Mouse (Mus musculus): ENCODE results near the gene Zc2hc1b.

Gene Zc2hc1b

GRCm38 (mm10) chr10:13109781-13110180 is 68.0 kb downstream of the Zc2hc1b start:
- DNase-seq: no peak

GRCm38 (mm10) chr10:13108847-13109246 is 69.0 kb downstream of the Zc2hc1b start:
- DNase-seq: no peak

- no peak for DNase-seq
Observed at GRCm38 (mm10) chr10:13108021-13108548, 69.7 kb downstream of the Zc2hc1b start.

GRCm38 (mm10) chr10:13106909-13107624 is 70.8 kb downstream of the Zc2hc1b start:
- no peak for DNase-seq

- no peak for DNase-seq
Observed at GRCm38 (mm10) chr10:13103838-13104237, 74.0 kb downstream of the Zc2hc1b start.

GRCm38 (mm10) chr10:13102360-13102759 is 75.5 kb downstream of the Zc2hc1b start:
- DNase-seq: no peak

- peak; percentile 22 for DNase-seq
Observed at GRCm38 (mm10) chr10:13100061-13100648, 77.7 kb downstream of the Zc2hc1b start.
